Mouse (Mus musculus): Measurements from ENCODE around the gene Efna5. TPM values are rescaled to one million over a fixed set of nuclear protein-coding genes. Genes with fewer than 3 reads are reported as not detected.

Gene Efna5
- total and polyA plus RNA-seq, 3 experiments = 0.04 to 0.23 TPM; not detected in 1

DNA sequence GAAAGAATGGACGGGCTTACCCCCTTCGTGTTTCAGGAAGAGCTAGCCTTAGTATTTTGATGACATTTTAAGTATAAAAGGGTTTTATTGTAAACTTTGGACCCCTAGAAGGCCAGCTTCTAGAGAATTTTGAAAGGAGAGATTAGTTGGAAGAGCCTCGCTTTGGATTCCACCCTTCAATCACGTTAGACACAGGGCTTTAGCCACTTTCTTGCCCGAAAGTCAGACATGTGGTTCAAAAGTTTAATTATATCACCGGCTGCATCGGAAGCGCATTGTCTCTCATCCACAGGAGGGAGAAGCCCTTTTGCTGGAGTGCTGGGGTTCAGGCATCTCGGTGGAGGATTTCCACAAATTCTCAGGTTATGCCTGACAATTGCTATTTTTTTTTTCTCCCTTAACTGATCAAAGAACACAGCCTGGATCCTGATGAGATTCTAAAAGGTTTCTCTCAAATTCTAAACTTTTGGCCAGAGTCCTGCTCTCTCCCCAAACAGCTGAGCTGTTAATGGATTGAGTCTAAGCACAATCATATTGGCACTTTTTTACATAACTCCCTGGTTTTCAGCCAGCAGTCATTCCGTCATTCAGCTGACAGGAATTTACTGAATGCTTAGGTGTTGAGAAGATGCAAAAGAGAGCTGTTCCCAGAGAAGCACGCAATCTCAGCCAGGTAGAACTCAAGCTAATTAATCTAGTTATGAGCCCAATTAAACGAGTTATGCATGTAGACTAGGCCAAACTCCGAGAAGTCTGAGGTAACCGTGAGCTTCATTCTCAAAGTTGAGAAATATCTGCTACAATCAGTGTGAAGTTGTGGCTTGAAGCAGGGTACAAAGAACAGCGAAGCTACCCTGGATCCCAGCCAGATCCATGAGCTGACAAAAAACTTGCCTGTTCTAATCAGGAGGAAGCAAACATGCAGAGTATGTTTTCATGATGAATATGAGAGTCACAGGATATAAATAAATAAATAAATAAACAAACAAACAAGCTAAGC is 91.5 kb downstream of the Efna5 start:
- Histone ChIP-seq H3K4me3 (replicated peaks in 1 of 3; ENCODE audit: low read depth in 2 of 3, low read length in 2 of 3, poor library complexity in 1 of 3) (no peak overlapping the region), H3K79me2 (replicated peaks; ENCODE audit: control insufficient read depth, extremely low read depth, insufficient read depth, poor library complexity, severe bottlenecking) (no peaks in the 10 kb centered on the region), H3K27me3 (replicated peaks) (no peaks in the 10 kb centered on the region), H3K4me2 (ENCODE audit: insufficient read depth, low read depth, poor library complexity, severe bottlenecking) (no peak overlapping the region), H3K9ac (ENCODE audit: insufficient read depth, low read depth) (no peak overlapping the region), H3K9me3 (replicated peaks; ENCODE audit: low read length) (no peaks in the 10 kb centered on the region), H3K27ac (ENCODE audit: insufficient read depth, low read depth) (no peak overlapping the region), H3K36me3 (replicated peaks in 1 of 2; ENCODE audit: control insufficient read depth in 1 of 2, insufficient read depth in 1 of 2, low read length in 1 of 2) (no peaks in the 10 kb centered on the region), H3K4me1 (ENCODE audit: control insufficient read depth in 1 of 2, insufficient read depth in 2 of 2) (no peaks in the 10 kb centered on the region)
- dilution Hi-C loops (cut with MboI; ENCODE audit: extremely low pct_ligation_motif_present, extremely low pct_unique_long_range_greater_than_20kb, low sequenced_read_pairs) = no loop called here
- TF ChIP-seq PAX5 (IDR thresholded peaks at IDR 0.05; ENCODE audit: low read length) = no peak
- TF ChIP-seq JUND (conservative IDR thresholded peaks at IDR 0.05; ENCODE audit: low read depth, low read length) = no peak
- no peak for TF ChIP-seq USF2 (conservative IDR thresholded peaks at IDR 0.05; ENCODE audit: low read depth, low read length)
- no peak for TF ChIP-seq ZMIZ1 (IDR thresholded peaks at IDR 0.05; ENCODE audit: low read depth, low read length)
- no peak for TF ChIP-seq MYC (IDR thresholded peaks at IDR 0.05; ENCODE audit: low read depth, low read length)
- TF ChIP-seq NRF1 (IDR thresholded peaks at IDR 0.05; ENCODE audit: low read depth, low read length) = no peak
- no peak for TF ChIP-seq POLR2AphosphoS2 (IDR thresholded peaks at IDR 0.05; ENCODE audit: low read depth, low read length)
- no peak for TF ChIP-seq ZC3H11A (IDR thresholded peaks at IDR 0.05; ENCODE audit: low read depth, low read length)
- no peak for TF ChIP-seq IRF4 (IDR thresholded peaks at IDR 0.05; ENCODE audit: low read depth, low read length)
- no peak for TF ChIP-seq UBTF (IDR thresholded peaks at IDR 0.05; ENCODE audit: low read depth, low read length)
- no peak for TF ChIP-seq GABPA (IDR thresholded peaks at IDR 0.05; ENCODE audit: insufficient replicate concordance, low read depth, low read length)
- no peak for TF ChIP-seq CHD1 (IDR thresholded peaks at IDR 0.05; ENCODE audit: low read depth, low read length)
- no peak for TF ChIP-seq USF1 (IDR thresholded peaks at IDR 0.05; ENCODE audit: low read depth, low read length)
- TF ChIP-seq MAFK (IDR thresholded peaks at IDR 0.05; ENCODE audit: insufficient replicate concordance, low read length) = no peak
- TF ChIP-seq ZNF384 (IDR thresholded peaks at IDR 0.05; ENCODE audit: low read depth, low read length) = no peak
- in situ Hi-C loops (cut with MboI; ENCODE audit: low pct_ligation_motif_present, low pct_unique_long_range_greater_than_20kb, low sequenced_read_pairs) = no loop called here
- no peak for DNase-seq (ENCODE audit: extremely low read depth)

DNA sequence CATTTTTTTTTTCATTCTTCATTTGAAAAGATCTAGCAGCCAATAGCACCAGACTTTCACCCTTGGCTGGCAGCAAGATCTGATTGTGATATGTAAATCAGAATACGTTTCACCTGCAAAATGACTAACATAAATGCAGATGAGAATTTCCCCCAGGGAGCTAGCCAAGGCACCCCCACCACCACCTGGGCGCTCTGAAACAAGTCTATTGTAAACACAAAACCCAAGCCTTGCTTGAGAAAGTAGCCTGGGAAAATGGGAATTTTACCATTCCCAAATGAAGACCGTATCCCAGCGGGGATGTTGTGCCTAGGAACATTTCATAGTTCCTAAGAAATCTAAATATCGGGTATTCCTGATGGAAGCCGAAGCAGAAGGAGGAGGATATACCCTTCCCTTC is 92.3 kb downstream of the Efna5 start:
- Histone ChIP-seq H3K4me2 (ENCODE audit: insufficient read depth, low read depth, poor library complexity, severe bottlenecking) (no peak overlapping the region), H3K9me3 (replicated peaks; ENCODE audit: low read length) (no peaks in the 10 kb centered on the region), H3K79me2 (replicated peaks; ENCODE audit: control insufficient read depth, extremely low read depth, insufficient read depth, poor library complexity, severe bottlenecking) (no peaks in the 10 kb centered on the region), H3K4me3 (replicated peaks in 1 of 3; ENCODE audit: low read depth in 2 of 3, low read length in 2 of 3, poor library complexity in 1 of 3) (no peak overlapping the region), H3K27me3 (replicated peaks) (no peaks in the 10 kb centered on the region), H3K27ac (ENCODE audit: insufficient read depth, low read depth) (no peak overlapping the region), H3K36me3 (replicated peaks in 1 of 2; ENCODE audit: control insufficient read depth in 1 of 2, insufficient read depth in 1 of 2, low read length in 1 of 2) (no peaks in the 10 kb centered on the region), H3K4me1 (ENCODE audit: control insufficient read depth in 1 of 2, insufficient read depth in 2 of 2) (peaks cover 0 to 5% of the 10 kb centered on the region in 2 experiments; a peak in 1 of 4 replicates), H3K9ac (ENCODE audit: insufficient read depth, low read depth) (no peak overlapping the region)
- in situ Hi-C loops (cut with MboI; ENCODE audit: low pct_ligation_motif_present, low pct_unique_long_range_greater_than_20kb, low sequenced_read_pairs) (no loop called here), dilution Hi-C loops (cut with MboI; ENCODE audit: extremely low pct_ligation_motif_present, extremely low pct_unique_long_range_greater_than_20kb, low sequenced_read_pairs) (no loop called here)
- TF ChIP-seq JUN (IDR thresholded peaks at IDR 0.05; ENCODE audit: insufficient read depth, low read depth, low read length) (no peak), KAT2A (IDR thresholded peaks at IDR 0.05; ENCODE audit: insufficient replicate concordance, low read length) (no peak), MAX (IDR thresholded peaks at IDR 0.05; ENCODE audit: low read length) (no peak), HCFC1 (IDR thresholded peaks at IDR 0.05; ENCODE audit: low read depth, low read length) (no peak), GABPA (IDR thresholded peaks at IDR 0.05; ENCODE audit: insufficient replicate concordance, low read depth, low read length) (no peak), SMC3 (IDR thresholded peaks at IDR 0.05; ENCODE audit: low read depth, low read length) (no peak), ZMIZ1 (IDR thresholded peaks at IDR 0.05; ENCODE audit: low read depth, low read length) (no peak), PAX5 (IDR thresholded peaks at IDR 0.05; ENCODE audit: low read length) (no peak), MAFK (IDR thresholded peaks at IDR 0.05; ENCODE audit: insufficient replicate concordance, low read length) (no peak), MXI1 (IDR thresholded peaks at IDR 0.05; ENCODE audit: low read depth, low read length) (no peak), ZKSCAN1 (IDR thresholded peaks at IDR 0.05; ENCODE audit: borderline replicate concordance, low read depth, low read length) (no peak), RCOR1 (conservative IDR thresholded peaks at IDR 0.05; ENCODE audit: low read depth, low read length) (no peak), MAZ (IDR thresholded peaks at IDR 0.05; ENCODE audit: low read depth, low read length) (no peak), CHD1 (IDR thresholded peaks at IDR 0.05; ENCODE audit: low read depth, low read length) (no peak)
- no peak for DNase-seq (ENCODE audit: extremely low read depth)

Data from CH12.LX (cell line).